Mouse (Mus musculus): ENCODE results near the gene Poldip3. TPM values are rescaled to one million over a fixed set of nuclear protein-coding genes. Genes with fewer than 3 reads are reported as not detected.

Poldip3 gene
- polyA plus RNA-seq, 1 experiment, result 42.3 TPM

- TF ChIP-seq CTCF (IDR thresholded peaks at IDR 0.05; ENCODE audit: control insufficient read depth, insufficient read depth, low read length), result no peak
- TF ChIP-seq POLR2A (IDR thresholded peaks at IDR 0.05; ENCODE audit: borderline replicate concordance, control insufficient read depth, low read depth, low read length), result no peak
- WGBS, result 44% methylated on average over 13 of the region's 13 CpGs
Observed at GRCm38 (mm10) chr15:83084022-83084640, 65.1 kb downstream of the Poldip3 start.

GRCm38 (mm10) chr15:83083530-83083929 is 65.7 kb downstream of the Poldip3 start:
- no peak for TF ChIP-seq CTCF (IDR thresholded peaks at IDR 0.05; ENCODE audit: control insufficient read depth, insufficient read depth, low read length)
- no peak for TF ChIP-seq POLR2A (IDR thresholded peaks at IDR 0.05; ENCODE audit: borderline replicate concordance, control insufficient read depth, low read depth, low read length)
- WGBS, result 69% methylated on average over 5 of the region's 5 CpGs
- no peak overlapping the region for H3K27ac ChIP-seq (ENCODE audit: control insufficient read depth, insufficient read depth, low read depth, low read length, poor library complexity)
- H3K4me1 ChIP-seq (ENCODE audit: control insufficient read depth, insufficient read depth, low read length), result no peaks in the 10 kb centered on the region
- no peak overlapping the region for H3K4me3 ChIP-seq (replicated peaks; ENCODE audit: control insufficient read depth, low read depth, low read length)

More at GRCm38 (mm10) chr15:83084022-83084640, 65.1 kb downstream of the Poldip3 start:
- Histone ChIP-seq H3K27ac (ENCODE audit: control insufficient read depth, insufficient read depth, low read depth, low read length, poor library complexity) (no peak overlapping the region), H3K4me3 (replicated peaks; ENCODE audit: control insufficient read depth, low read depth, low read length) (no peak overlapping the region), H3K4me1 (ENCODE audit: control insufficient read depth, insufficient read depth, low read length) (no peaks in the 10 kb centered on the region)

Other genes with a start within 250 kb of the Poldip3 start
- gene Tcf20, start 161.5 kb downstream of the Poldip3 start, polyA plus RNA-seq (2011; ENCODE audit: insufficient read depth, insufficient read length, low replicate concordance, missing spikeins), result 13.8 and 26.4 TPM in 2 replicates
- gene Nfam1, start 116.1 kb downstream of the Poldip3 start, polyA plus RNA-seq (2011; ENCODE audit: insufficient read depth, insufficient read length, low replicate concordance, missing spikeins), result 26.4 and 69.6 TPM in 2 replicates
- gene Serhl, start 59.9 kb downstream of the Poldip3 start, polyA plus RNA-seq (2011; ENCODE audit: insufficient read depth, insufficient read length, low replicate concordance, missing spikeins), result 22.8 and 31.5 TPM in 2 replicates
- 24.6 and 31.6 TPM in 2 replicates for gene Rrp7a, start 26.6 kb downstream of the Poldip3 start, polyA plus RNA-seq (2011; ENCODE audit: insufficient read depth, insufficient read length, low replicate concordance, missing spikeins)
- 53.6 and 59.1 TPM in 2 replicates for gene Cyb5r3, start 23.2 kb upstream of the Poldip3 start, polyA plus RNA-seq (2011; ENCODE audit: insufficient read depth, insufficient read length, low replicate concordance, missing spikeins)
- gene A4galt, start 102.4 kb upstream of the Poldip3 start, polyA plus RNA-seq (2011; ENCODE audit: insufficient read depth, insufficient read length, low replicate concordance, missing spikeins), result 1.1 and 4.7 TPM in 2 replicates
- gene Arfgap3, start 200.9 kb upstream of the Poldip3 start, polyA plus RNA-seq (2011; ENCODE audit: insufficient read depth, insufficient read length, low replicate concordance, missing spikeins), result 7.5 and 12.1 TPM in 2 replicates